Mouse (Mus musculus) forebrain, embryonic 11.5 days (tissue): ENCODE results near the gene Rpl13a. TPM values are rescaled to one million over a fixed set of nuclear protein-coding genes. Genes with fewer than 3 reads are reported as not detected.

Experiments used
- ATAC-seq: fragments of 200-750 bp; cut with Nextera tagmentation; replicated peaks from 2 replicates; pipeline ENCODE4 v1.8.0; 2017; ENCODE audit warnings: moderate TSS enrichment; ENCODE audit not compliant: low FRiP score
- DNase-seq: peaks from one replicate; pipeline ENCODE4 v3.0.0-alpha.2; 2017; ENCODE audit warnings: low spot score
- H3K27ac ChIP-seq: fragments of 300-500 bp; sonication (generic); 2 replicates; pipeline ENCODE4 v1.5.1; 2014; ENCODE audit warnings: low read depth, low read length
- H3K27me3 ChIP-seq: fragments of 300-500 bp; sonication (generic); 2 replicates; pipeline ENCODE4 v1.6.1; 2014; ENCODE audit warnings: mild to moderate bottlenecking, low read length, mixed read lengths; ENCODE audit not compliant: control insufficient read depth, insufficient read depth
- H3K36me3 ChIP-seq: fragments of 300-500 bp; sonication (generic); 2 replicates; pipeline ENCODE4 v1.6.1; 2014; ENCODE audit warnings: mild to moderate bottlenecking, low read length, moderate library complexity, mixed read lengths; ENCODE audit not compliant: control insufficient read depth, insufficient read depth
- H3K4me1 ChIP-seq: fragments of 300-500 bp; sonication (generic); replicated peaks from 2 replicates; pipeline ENCODE4 v1.6.1; 2014; ENCODE audit warnings: low read length, mixed read lengths; ENCODE audit not compliant: control insufficient read depth, insufficient read depth
- H3K4me2 ChIP-seq: fragments of 300-500 bp; sonication (generic); 2 replicates; pipeline ENCODE4 v1.6.1; 2014; ENCODE audit warnings: low read depth, mild to moderate bottlenecking, low read length, moderate library complexity, mixed read lengths; ENCODE audit not compliant: severe bottlenecking
- H3K4me3 ChIP-seq: fragments of 300-500 bp; sonication (generic); 2 replicates; pipeline ENCODE4 v1.5.1; 2014; ENCODE audit warnings: low read depth, low read length
- H3K9ac ChIP-seq: fragments of 300-500 bp; sonication (generic); 2 replicates; pipeline ENCODE4 v1.6.1; 2014; ENCODE audit warnings: low read length
- H3K9me3 ChIP-seq: fragments of 300-500 bp; sonication (generic); 2 replicates; pipeline ENCODE4 v1.6.1; 2016; ENCODE audit warnings: low read length, mixed read lengths; ENCODE audit not compliant: control insufficient read depth
- WGBS: fragments of 180-500 bp; shearing (Covaris S2); extraction: QIAGEN DNeasy Blood & Tissue Kit; methylation state at CpG from one replicate; pipeline ENCODE4 v1.1.7; 2014; 5-methylcytosine and 5-hydroxymethylcytosine counted together
- polyA plus RNA-seq: library from polyadenylated mRNA; unstranded; fragments of >200 nt; fragmentation: Nextera tagmentation; extraction: Ambion mirVana; gene quantifications from 2 replicates; pipeline ENCODE4 v1.2.1, GENCODE M21; 2014

Rpl13a gene
- polyA plus RNA-seq, 1 experiment from 2014 or later: 1,164 TPM

DNA sequence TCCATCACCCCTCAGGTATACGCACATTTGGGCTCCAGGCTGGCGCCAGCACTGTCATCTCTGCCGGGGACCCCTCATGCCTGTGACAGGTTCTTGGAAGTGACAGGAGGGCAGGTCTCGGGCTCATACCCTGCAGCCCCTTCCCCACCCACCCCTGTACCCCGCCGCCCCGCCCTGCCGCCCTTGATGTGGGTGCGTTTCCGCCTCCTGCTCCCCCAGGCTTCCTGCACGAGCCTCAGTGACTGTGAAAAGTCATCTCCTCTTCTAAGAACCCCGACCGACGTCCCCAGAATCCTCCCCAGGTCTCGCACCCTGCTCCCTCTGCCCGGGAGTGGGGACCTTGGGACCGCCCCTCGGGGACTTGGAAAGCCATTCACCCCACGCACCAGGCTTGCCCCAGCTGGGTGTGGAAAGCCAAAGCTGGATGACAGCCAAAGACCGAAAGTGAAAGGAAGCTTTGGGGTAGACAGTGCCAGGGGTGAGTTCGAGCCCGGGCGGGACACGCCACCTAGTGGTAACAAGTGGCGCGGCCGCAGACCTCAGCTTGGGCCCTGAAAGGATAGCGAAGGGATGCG lies 7.5 kb upstream of the Rpl13a start, which contains the start of the genes Gm45713 and Flt3l:
Gm45713 (minus strand) TSS at position 239 of the 575 bp plus-strand sequence.
Flt3l (minus strand) TSS at position 440 of the 575 bp plus-strand sequence.
- H3K27ac ChIP-seq: peak within 1 kb of the TSS; percentile 6; the same call in 1 of the 2 replicates
- ATAC-seq: peak; percentile 77
- WGBS: 4% methylated on average over 29 of the region's 29 CpGs
- H3K4me1 ChIP-seq: peaks cover 4% of the 10 kb centered on the region; the same call in 1 of the 2 replicates
- no peaks in the 10 kb centered on the region for H3K9me3 ChIP-seq
- H3K4me2 ChIP-seq: peak within 1 kb of the TSS; percentile 74
- H3K4me3 ChIP-seq: peak within 1 kb of the TSS; percentile 40
- peaks cover 2% of the 10 kb centered on the region; the same call in 1 of the 2 replicates for H3K27me3 ChIP-seq
- H3K9ac ChIP-seq: peak within 1 kb of the TSS; percentile 61
- H3K36me3 ChIP-seq: no peaks in the 10 kb centered on the region
- DNase-seq: peak; percentile 91

DNA sequence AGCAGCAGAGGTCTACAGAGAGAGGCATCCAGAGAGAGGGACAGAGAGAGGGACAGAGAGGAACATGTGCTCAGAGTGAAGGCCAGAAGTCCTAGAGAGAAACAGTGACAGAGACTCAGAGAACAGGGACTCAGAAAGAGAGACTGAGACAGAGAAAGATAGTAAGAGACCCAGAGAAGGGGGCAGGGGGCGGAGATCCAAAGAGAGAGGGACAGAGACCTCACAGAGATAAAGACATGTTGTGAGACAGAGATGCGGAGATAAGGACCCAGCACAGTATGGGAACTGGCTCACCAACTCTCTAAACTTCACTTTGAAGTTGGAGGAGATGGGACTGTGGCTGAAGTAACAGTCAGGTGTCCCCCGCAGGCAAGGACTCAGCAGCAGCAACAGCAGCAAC lies 6.8 kb upstream of the Rpl13a start:
- Histone ChIP-seq H3K27ac (no peak overlapping the region), H3K9ac (no peak overlapping the region), H3K4me2 (no peak overlapping the region; the same call in 1 of the 2 replicates), H3K4me1 (peaks cover 4% of the 10 kb centered on the region; the same call in 1 of the 2 replicates), H3K4me3 (no peak overlapping the region), H3K27me3 (peaks cover 2% of the 10 kb centered on the region; the same call in 1 of the 2 replicates), H3K36me3 (no peaks in the 10 kb centered on the region), H3K9me3 (no peaks in the 10 kb centered on the region)
- WGBS: 87% methylated on average over 3 of the region's 3 CpGs
- no peak for ATAC-seq
- DNase-seq: no peak

DNA sequence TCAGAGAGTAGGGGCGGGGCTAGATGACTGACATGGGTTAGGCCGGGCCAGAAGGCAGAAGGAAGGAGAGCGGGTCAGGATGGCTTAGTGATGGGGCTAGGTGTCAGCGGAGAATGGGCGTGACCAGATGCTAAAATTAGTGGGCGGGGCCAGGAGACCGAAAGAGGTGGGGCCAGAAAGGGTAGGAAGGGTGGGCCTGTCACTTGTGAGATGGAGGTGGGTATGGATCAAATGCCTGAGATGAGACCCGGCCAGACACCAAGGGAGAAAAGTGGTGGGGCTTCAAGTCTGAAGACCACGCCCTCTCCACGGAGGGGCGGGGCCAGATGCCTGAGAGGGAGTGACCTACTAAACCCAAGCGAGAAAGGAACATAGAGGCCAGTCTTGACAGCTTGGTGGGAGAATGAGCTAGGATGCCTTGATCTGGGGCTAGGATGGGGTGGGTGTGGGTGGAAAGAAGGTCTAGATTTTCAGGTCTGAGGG lies 6.0 kb upstream of the Rpl13a start:
- DNase-seq: no peak
- H3K4me2 ChIP-seq: no peak overlapping the region
- peaks cover 2% of the 10 kb centered on the region; the same call in 1 of the 2 replicates for H3K27me3 ChIP-seq
- H3K36me3 ChIP-seq: no peaks in the 10 kb centered on the region
- H3K9ac ChIP-seq: no peak overlapping the region
- no peak overlapping the region for H3K27ac ChIP-seq
- H3K9me3 ChIP-seq: no peaks in the 10 kb centered on the region
- no peak for ATAC-seq
- H3K4me1 ChIP-seq: peaks cover 7% of the 10 kb centered on the region; the same call in 1 of the 2 replicates
- no peak overlapping the region for H3K4me3 ChIP-seq
- 7% methylated on average over 12 of the region's 12 CpGs for WGBS

DNA sequence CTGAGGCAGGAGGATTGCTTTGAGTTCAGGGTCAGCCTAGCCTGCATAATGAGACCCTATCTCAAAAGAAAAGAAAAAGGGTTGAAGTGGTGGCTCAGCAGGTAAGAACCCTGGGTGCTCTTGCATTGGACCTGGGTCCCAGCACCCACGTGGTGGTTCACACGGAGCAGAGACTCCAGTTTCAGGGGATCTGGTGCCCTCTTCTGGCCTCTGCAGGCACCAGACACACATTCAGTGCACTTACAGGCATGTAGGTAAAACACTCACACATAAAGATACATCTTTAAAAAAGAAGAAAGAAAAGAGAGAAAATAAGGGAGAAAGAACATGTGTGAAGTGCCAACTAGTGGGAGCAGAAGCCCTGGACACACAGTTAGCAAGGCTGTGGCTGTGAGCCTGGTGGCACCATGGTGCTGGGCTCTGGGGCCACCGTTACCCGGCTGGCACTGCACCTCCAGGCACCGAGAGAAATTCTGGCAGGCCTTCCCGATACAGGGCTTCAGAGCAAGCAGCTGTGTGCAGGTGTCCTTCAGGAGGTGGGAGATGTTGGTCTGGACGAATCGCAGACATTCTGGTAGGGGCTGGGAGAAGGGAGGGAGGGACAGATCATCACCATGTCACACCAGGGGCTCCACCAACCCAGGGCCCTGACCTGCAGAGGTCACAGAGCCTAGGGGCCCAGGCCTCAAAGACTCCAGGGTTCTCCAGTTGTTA lies 5.0 kb upstream of the Rpl13a start:
- Histone ChIP-seq H3K27me3 (peaks cover 2% of the 10 kb centered on the region; the same call in 1 of the 2 replicates), H3K9me3 (no peaks in the 10 kb centered on the region), H3K27ac (no peak overlapping the region), H3K36me3 (no peaks in the 10 kb centered on the region), H3K4me3 (no peak overlapping the region), H3K9ac (no peak overlapping the region), H3K4me2 (no peak overlapping the region), H3K4me1 (peaks cover 8% of the 10 kb centered on the region; the same call in 1 of the 2 replicates)
- ATAC-seq (no peak), DNase-seq (no peak)
- WGBS: 78% methylated on average over 8 of the region's 8 CpGs

DNA sequence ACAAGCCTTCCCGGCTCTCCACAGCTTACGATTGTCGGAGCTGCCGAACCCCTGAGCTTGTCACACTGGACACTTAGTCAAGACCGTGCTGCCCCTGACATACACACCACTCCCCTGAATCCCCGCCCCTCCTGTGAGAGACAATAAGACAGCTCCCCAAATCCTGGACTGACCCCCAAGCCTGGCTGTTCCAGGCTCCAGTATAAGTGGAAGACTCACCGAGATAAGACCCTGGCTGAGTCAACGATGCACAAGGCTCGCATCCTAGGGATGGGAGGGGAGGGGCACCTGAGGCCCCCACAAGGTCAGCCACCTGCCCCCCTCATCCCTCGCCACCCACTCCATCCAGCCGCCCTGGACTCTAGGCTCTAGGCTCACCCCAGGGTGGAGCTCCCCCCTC lies 3.3 kb upstream of the Rpl13a start:
- Histone ChIP-seq H3K9ac (no peak overlapping the region), H3K27ac (no peak overlapping the region), H3K27me3 (no peaks in the 10 kb centered on the region; the same call in 1 of the 2 replicates), H3K4me3 (no peak overlapping the region), H3K4me1 (peaks cover 14% of the 10 kb centered on the region), H3K4me2 (no peak overlapping the region), H3K36me3 (peaks cover under 1% of the 10 kb centered on the region; the same call in 1 of the 2 replicates), H3K9me3 (no peaks in the 10 kb centered on the region)
- WGBS: 80% methylated on average over 11 of the region's 11 CpGs
- DNase-seq (no peak), ATAC-seq (no peak)

DNA sequence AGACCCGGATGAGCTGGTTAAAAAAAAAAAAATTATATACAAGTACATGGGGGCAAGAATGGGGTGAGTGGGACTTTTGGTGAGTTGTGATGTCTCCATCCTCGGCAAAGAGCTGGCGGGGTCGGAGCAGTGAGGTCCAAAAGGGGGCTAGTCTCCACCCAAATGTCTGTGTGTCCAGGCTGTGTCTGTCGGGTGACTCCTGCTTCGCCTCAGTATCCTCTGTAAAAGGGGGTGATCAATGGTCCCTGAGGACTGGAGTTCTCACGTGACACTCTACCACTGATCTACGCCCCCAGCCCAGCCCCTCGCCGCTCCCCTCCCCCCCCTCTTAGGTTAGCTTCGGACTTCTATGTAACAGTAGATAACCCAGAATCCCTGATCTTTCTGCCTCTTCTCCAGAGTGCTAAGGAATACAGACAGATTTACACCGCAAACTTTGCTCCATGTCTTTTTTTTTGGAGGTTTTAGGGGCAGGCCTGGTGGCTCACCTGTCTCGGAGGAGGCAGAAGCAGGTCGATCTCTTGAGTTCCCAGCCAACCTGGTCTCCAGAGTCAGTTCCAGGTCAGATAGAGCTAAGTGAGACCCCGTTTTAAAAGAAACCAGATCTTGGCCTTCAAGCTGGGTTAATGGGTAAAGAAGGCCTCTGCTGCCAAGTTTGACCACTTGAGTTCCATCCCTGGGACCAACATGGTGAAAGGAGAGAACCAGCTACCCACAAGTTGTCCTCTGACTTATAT lies 1.4 kb upstream of the Rpl13a start:
- peaks cover 9% of the 10 kb centered on the region for H3K36me3 ChIP-seq
- H3K27ac ChIP-seq: peak overlapping the region; percentile 90; the same call in 1 of the 2 replicates
- 60% methylated on average over 15 of the region's 15 CpGs for WGBS
- H3K9ac ChIP-seq: peak overlapping the region; percentile 81
- H3K9me3 ChIP-seq: no peaks in the 10 kb centered on the region
- H3K4me2 ChIP-seq: peak overlapping the region; percentile 68
- no peaks in the 10 kb centered on the region for H3K27me3 ChIP-seq
- DNase-seq (no peak), ATAC-seq (no peak)
- peaks cover 18% of the 10 kb centered on the region for H3K4me1 ChIP-seq
- peak overlapping the region; percentile 97 for H3K4me3 ChIP-seq

DNA sequence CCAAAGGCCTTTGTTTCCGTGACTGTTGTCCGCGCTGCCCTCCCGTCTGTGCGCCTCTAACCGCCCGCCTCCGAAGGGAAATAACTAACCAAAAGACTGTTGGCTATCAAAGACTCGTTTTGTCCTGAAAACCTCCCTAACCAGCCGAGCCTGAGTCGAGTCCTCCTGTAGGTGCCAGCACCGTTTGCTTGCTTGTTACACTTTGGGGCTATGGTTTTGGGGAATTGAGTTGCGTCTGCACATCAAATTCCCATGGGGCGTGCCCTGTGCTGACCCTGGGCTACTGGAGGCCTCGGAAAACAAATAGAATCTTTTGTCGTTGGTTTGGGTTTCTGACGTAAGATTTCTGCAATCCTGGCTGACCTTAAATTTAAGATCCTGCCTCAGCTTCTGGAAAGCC lies 757 bp upstream of the Rpl13a start:
- Histone ChIP-seq H3K9ac (peak overlapping the region; percentile 81), H3K4me2 (peak overlapping the region; percentile 68), H3K27me3 (no peaks in the 10 kb centered on the region), H3K4me1 (peaks cover 22% of the 10 kb centered on the region), H3K9me3 (no peaks in the 10 kb centered on the region), H3K36me3 (peaks cover 9% of the 10 kb centered on the region), H3K4me3 (peak overlapping the region; percentile 97), H3K27ac (peak overlapping the region; percentile 90)
- ATAC-seq (no peak; the same call in 1 of the 2 replicates), DNase-seq (no peak)
- WGBS: 1% methylated on average over 17 of the region's 17 CpGs

DNA sequence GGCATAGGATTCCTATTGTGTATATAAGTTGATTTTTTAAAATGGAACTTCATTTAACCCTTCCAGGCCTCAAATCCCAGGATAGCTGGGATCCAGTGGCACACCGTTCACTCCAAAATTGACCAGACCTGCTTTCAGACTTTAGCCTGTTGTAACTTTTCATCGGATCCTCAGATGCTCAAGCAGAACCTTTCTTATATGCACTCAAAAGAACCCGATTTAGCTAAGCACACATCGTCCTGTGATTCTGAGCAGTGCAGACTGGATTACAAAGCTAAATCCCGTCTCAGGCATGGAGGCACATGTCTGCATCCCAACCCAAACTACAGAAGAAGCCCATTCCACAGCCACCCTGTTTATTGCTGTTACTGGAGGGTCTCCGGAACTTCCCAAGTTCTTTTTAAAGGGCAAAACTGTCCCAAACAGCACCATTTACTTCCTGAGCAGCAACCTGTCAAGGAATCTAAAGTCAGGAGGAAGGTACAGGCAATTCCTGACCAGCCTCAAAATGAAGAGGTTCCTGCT lies 799 bp downstream of the Rpl13a start:
- Histone ChIP-seq H3K4me2 (peak overlapping the region; percentile 97), H3K9ac (peak overlapping the region; percentile 100), H3K36me3 (peaks cover 13% of the 10 kb centered on the region), H3K4me3 (peak overlapping the region; percentile 97), H3K9me3 (no peaks in the 10 kb centered on the region), H3K27me3 (no peaks in the 10 kb centered on the region), H3K27ac (peak overlapping the region; percentile 88), H3K4me1 (peaks cover 28% of the 10 kb centered on the region)
- no peak for DNase-seq
- WGBS: under 1% methylated on average over 6 of the region's 6 CpGs
- no peak for ATAC-seq
